Mouse (Mus musculus) left cerebral cortex, postnatal 14 days (tissue): ENCODE results near the gene Klk6. TPM values are rescaled to one million over a fixed set of nuclear protein-coding genes. Genes with fewer than 3 reads are reported as not detected.

Source experiments
- total RNA-seq, 2 experiments: library from RNA; stranded (reverse); gene quantifications; 2 replicates each; pipeline ENCODE4 v1.2.3; 2021

The Klk6 gene
- total RNA-seq, 2 experiments from 2014 or later, result not detected

Other genes starting within 250 kb of the Klk6 start
- 10 to 100 TPM; 17.6 to 21.3 TPM for gene Zfp719, start 244.9 kb upstream of the Klk6 start, total RNA-seq
- under 1 TPM; 0.17 to 0.20 TPM for gene Zfp819, start 217.3 kb upstream of the Klk6 start, total RNA-seq
- gene Ceacam18, start 189.8 kb upstream of the Klk6 start, total RNA-seq, result under 1 TPM in 1 of 2 experiments, not detected in 1; 0.18 TPM
- gene Siglece, start 164.3 kb upstream of the Klk6 start, total RNA-seq, result 1 to 10 TPM; 1.2 to 1.5 TPM
- gene Ctu1, start 152.5 kb upstream of the Klk6 start, total RNA-seq, result 1 to 10 TPM; 8.2 to 8.9 TPM
- not detected for gene Klk14, start 134.1 kb upstream of the Klk6 start, total RNA-seq
- gene Klk13, start 111.9 kb upstream of the Klk6 start, total RNA-seq, result not detected
- not detected for gene Klk12, start 55.6 kb upstream of the Klk6 start, total RNA-seq
- gene Klk11, start 49.9 kb upstream of the Klk6 start, total RNA-seq, result not detected
- gene Klk10, start 43.5 kb upstream of the Klk6 start, total RNA-seq, result under 1 TPM in 1 of 2 experiments, not detected in 1; 0.40 TPM
- gene Klk9, start 32.6 kb upstream of the Klk6 start, total RNA-seq, result not detected
- gene Klk8, start 26.9 kb upstream of the Klk6 start, total RNA-seq, result 1 to 10 TPM; 3.3 to 5.5 TPM
- not detected for gene Klk7, start 13.2 kb upstream of the Klk6 start, total RNA-seq
- gene Klk5, start 17.5 kb downstream of the Klk6 start, total RNA-seq, result not detected
- gene Klk4, start 56.7 kb downstream of the Klk6 start, total RNA-seq, result not detected
- not detected for gene Klk15, start 109.2 kb downstream of the Klk6 start, total RNA-seq
- gene Klk1b8, start 126.2 kb downstream of the Klk6 start, total RNA-seq, result not detected
- gene Klk1b1, start 142.3 kb downstream of the Klk6 start, total RNA-seq, result not detected
- not detected for gene Klk1b9, start 151.6 kb downstream of the Klk6 start, total RNA-seq
- not detected for gene Klk1b11, start 171.4 kb downstream of the Klk6 start, total RNA-seq
- gene Klk1b26, start 187.7 kb downstream of the Klk6 start, total RNA-seq, result not detected
- gene Klk1b27, start 227.8 kb downstream of the Klk6 start, total RNA-seq, result not detected